Mouse (Mus musculus) small intestine, adult 2 months (tissue): ENCODE measurements around the gene Mfrp.

ENCODE experiments used
- CTCF ChIP-seq: fragments of 200-500 bp; IDR thresholded peaks from 2 replicates; pipeline ENCODE4 v1.5.1; 2012; ENCODE audit warnings: low read depth, mild to moderate bottlenecking, control low read depth, inconsistent platforms, low read length, moderate library complexity, mixed read lengths; ENCODE audit not compliant: insufficient replicate concordance, insufficient read length; ENCODE audit errors: extremely low read depth
- POLR2A ChIP-seq: fragments of 200-500 bp; IDR thresholded peaks from 2 replicates; pipeline ENCODE4 v1.6.1; 2012; ENCODE audit warnings: low read depth, mild to moderate bottlenecking, control low read depth, inconsistent platforms, low read length, moderate library complexity

GRCm38 (mm10) chr9:44129633-44130032 is 28.1 kb downstream of the Mfrp start:
- no peak for TF ChIP-seq POLR2A
- TF ChIP-seq CTCF: no peak
